Mouse (Mus musculus): ENCODE results near the gene Hdlbp.

DNA sequence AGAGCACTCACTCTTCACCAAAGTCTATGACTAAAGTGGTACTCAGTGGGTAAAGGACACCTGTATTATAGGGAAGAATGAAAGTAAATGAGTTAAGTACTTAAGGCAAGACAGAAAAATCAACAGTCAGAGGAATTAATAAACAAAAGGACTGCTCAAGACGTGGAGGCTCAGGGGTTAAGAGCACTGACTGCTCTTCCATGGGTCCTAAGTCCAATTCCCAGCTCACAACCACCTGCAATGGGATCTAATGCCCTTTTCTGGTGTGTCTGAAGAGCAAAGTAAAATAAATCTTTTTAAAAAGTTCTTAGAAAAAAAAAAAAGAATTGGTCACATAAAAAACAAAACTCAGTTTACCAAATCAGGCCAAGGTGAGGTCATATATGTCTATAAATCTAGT is 20.3 kb downstream of the Hdlbp start:
- TF ChIP-seq CTCF (IDR thresholded peaks at IDR 0.05; ENCODE audit: low read depth, low read length): no peak
- no peak for TF ChIP-seq POLR2A (IDR thresholded peaks at IDR 0.05; ENCODE audit: insufficient read depth, low read length)
